Mouse (Mus musculus): ENCODE data around the gene Trim39. TPM values are rescaled to one million over a fixed set of nuclear protein-coding genes. Genes with fewer than 3 reads are reported as not detected.
A peak's percentile ranks its signal among the peaks of the same experiment; 100 is the strongest.
"Not testable (repeated sequence)": the region's sequence is repeated elsewhere in the genome, so short reads cannot be mapped to it uniquely, and the experiment has no call there.

The Trim39 gene
- polyA plus RNA-seq (2016; fragmentation: Nextera tagmentation; extraction: Ambion mirVana) = 22.2 and 23.3 TPM in 2 replicates

GRCm38 (mm10) chr17:36271586-36272256, at the start of gene Trim39:
Trim39 (minus strand) TSS chr17:36272247.
- H3K27me3 ChIP-seq = no peaks in the 10 kb centered on the region
- H3K9me3 ChIP-seq = no peaks in the 10 kb centered on the region
- WGBS = 1% methylated on average over 41 of the region's 43 CpGs
- peaks cover 35% of the 10 kb centered on the region for H3K4me1 ChIP-seq
- peak within 1 kb of the TSS; percentile 93 for H3K4me2 ChIP-seq
- H3K27ac ChIP-seq = peak within 1 kb of the TSS; percentile 94
- H3K4me3 ChIP-seq (replicated peaks) = peak within 1 kb of the TSS; percentile 92
- peak; percentile 81 for ATAC-seq (ENCODE audit: low FRiP score)
- peak within 1 kb of the TSS; percentile 93 for H3K9ac ChIP-seq
- H3K36me3 ChIP-seq (replicated peaks) = peaks cover 20% of the 10 kb centered on the region

- whole genome bisulfite sequencing = 22% methylated on average over 5 of the region's 5 CpGs
- H3K4me3 ChIP-seq (replicated peaks) = peak overlapping the region; percentile 54
- peak overlapping the region; percentile 82 for H3K27ac ChIP-seq
- ATAC-seq (ENCODE audit: low FRiP score) = peak; percentile 59; the same call in 1 of the 2 replicates
- H3K36me3 ChIP-seq (replicated peaks) = no peaks in the 10 kb centered on the region
- peaks cover 6% of the 10 kb centered on the region; the same call in 1 of the 2 replicates for H3K27me3 ChIP-seq
- H3K4me1 ChIP-seq = peaks cover 6% of the 10 kb centered on the region
- no peaks in the 10 kb centered on the region for H3K9me3 ChIP-seq
- peak overlapping the region; percentile 68 for H3K4me2 ChIP-seq
- H3K9ac ChIP-seq = no peak overlapping the region
Observed at GRCm38 (mm10) chr17:36315689-36316253, 43.7 kb upstream of the Trim39 start.

GRCm38 (mm10) chr17:36315041-36315688, 43.1 kb upstream of the Trim39 start:
- H3K9ac ChIP-seq = peak overlapping the region; percentile 47; the same call in 1 of the 2 replicates
- peak overlapping the region; percentile 82 for H3K27ac ChIP-seq
- no peaks in the 10 kb centered on the region for H3K36me3 ChIP-seq (replicated peaks)
- peak; percentile 84 for ATAC-seq (ENCODE audit: low FRiP score)
- no peaks in the 10 kb centered on the region for H3K9me3 ChIP-seq
- H3K4me2 ChIP-seq = peak overlapping the region; percentile 68
- peaks cover 6% of the 10 kb centered on the region for H3K4me1 ChIP-seq
- H3K27me3 ChIP-seq = peaks cover 6% of the 10 kb centered on the region; the same call in 1 of the 2 replicates
- peak overlapping the region; percentile 54 for H3K4me3 ChIP-seq (replicated peaks)
- WGBS = under 1% methylated on average over 19 of the region's 19 CpGs

GRCm38 (mm10) chr17:36314511-36314910, 42.5 kb upstream of the Trim39 start:
- peak overlapping the region; percentile 82; the same call in 1 of the 2 replicates for H3K27ac ChIP-seq
- H3K4me3 ChIP-seq (replicated peaks) = peak overlapping the region; percentile 54
- H3K27me3 ChIP-seq = peaks cover 4% of the 10 kb centered on the region; the same call in 1 of the 2 replicates
- under 1% methylated on average over 9 of the region's 9 CpGs for WGBS
- peaks cover 6% of the 10 kb centered on the region for H3K4me1 ChIP-seq
- ATAC-seq (ENCODE audit: low FRiP score) = peak; percentile 63
- no peak overlapping the region for H3K9ac ChIP-seq
- no peaks in the 10 kb centered on the region for H3K9me3 ChIP-seq
- H3K36me3 ChIP-seq (replicated peaks) = no peaks in the 10 kb centered on the region
- H3K4me2 ChIP-seq = peak overlapping the region; percentile 68

GRCm38 (mm10) chr17:36309293-36309692, 37.2 kb upstream of the Trim39 start:
- Histone ChIP-seq H3K9me3 (no peaks in the 10 kb centered on the region), H3K9ac (no peak overlapping the region), H3K27ac (no peak overlapping the region), H3K4me1 (no peaks in the 10 kb centered on the region), H3K27me3 (no peaks in the 10 kb centered on the region), H3K36me3 (replicated peaks) (no peaks in the 10 kb centered on the region), H3K4me2 (no peak overlapping the region), H3K4me3 (replicated peaks) (no peak overlapping the region)
- WGBS = 32% methylated on average over 1 of the region's 1 CpGs
- no peak for ATAC-seq (ENCODE audit: low FRiP score)

- WGBS = 1% methylated on average over 3 of the region's 3 CpGs
- ATAC-seq (ENCODE audit: low FRiP score) = peak; percentile 57; the same call in 1 of the 2 replicates
- not testable (repeated sequence) for H3K4me2 ChIP-seq
Observed at GRCm38 (mm10) chr17:36308855-36309254, 36.8 kb upstream of the Trim39 start.

GRCm38 (mm10) chr17:36286390-36286789, 14.3 kb upstream of the Trim39 start, which contains the start of gene H2-M10.2:
H2-M10.2 (minus strand) TSS chr17:36286490.
- peaks cover 18% of the 10 kb centered on the region for H3K36me3 ChIP-seq (replicated peaks)
- no peak for ATAC-seq (ENCODE audit: low FRiP score)
- H3K27me3 ChIP-seq = no peaks in the 10 kb centered on the region
- H3K27ac ChIP-seq = no peak within 1 kb of the TSS
- H3K9ac ChIP-seq = no peak within 1 kb of the TSS
- 98% methylated on average over 2 of the region's 2 CpGs for WGBS
- no peak within 1 kb of the TSS for H3K4me3 ChIP-seq (replicated peaks)
- no peaks in the 10 kb centered on the region for H3K9me3 ChIP-seq
- no peaks in the 10 kb centered on the region for H3K4me1 ChIP-seq
- no peak within 1 kb of the TSS for H3K4me2 ChIP-seq

More at GRCm38 (mm10) chr17:36308855-36309254, 36.8 kb upstream of the Trim39 start:
- H3K9ac ChIP-seq; H3K9me3 ChIP-seq; H3K4me1 ChIP-seq; H3K4me3 ChIP-seq (replicated peaks); H3K36me3 ChIP-seq (replicated peaks); H3K27me3 ChIP-seq; H3K27ac ChIP-seq: not testable (repeated sequence)

- H3K36me3 ChIP-seq (replicated peaks) = peaks cover 42% of the 10 kb centered on the region
- WGBS = 92% methylated on average over 4 of the region's 4 CpGs
- no peak overlapping the region for H3K4me2 ChIP-seq
Observed at GRCm38 (mm10) chr17:36281521-36282245, 9.6 kb upstream of the Trim39 start.

GRCm38 (mm10) chr17:36274776-36275175, 2.7 kb upstream of the Trim39 start:
- no peak overlapping the region for H3K4me3 ChIP-seq (replicated peaks)
- no peak for ATAC-seq (ENCODE audit: low FRiP score)
- H3K36me3 ChIP-seq (replicated peaks) = peaks cover 16% of the 10 kb centered on the region
- WGBS = 92% methylated on average over 4 of the region's 4 CpGs
- no peak overlapping the region for H3K9ac ChIP-seq
- no peak overlapping the region for H3K27ac ChIP-seq
- no peaks in the 10 kb centered on the region for H3K9me3 ChIP-seq
- no peaks in the 10 kb centered on the region for H3K27me3 ChIP-seq
- no peak overlapping the region for H3K4me2 ChIP-seq
- H3K4me1 ChIP-seq = peaks cover 33% of the 10 kb centered on the region

More at GRCm38 (mm10) chr17:36281521-36282245, 9.6 kb upstream of the Trim39 start:
- Histone ChIP-seq H3K27ac (no peak overlapping the region), H3K4me3 (replicated peaks) (no peak overlapping the region), H3K9ac (no peak overlapping the region), H3K9me3 (no peaks in the 10 kb centered on the region), H3K4me1 (no peaks in the 10 kb centered on the region), H3K27me3 (no peaks in the 10 kb centered on the region)
- ATAC-seq (ENCODE audit: low FRiP score) = no peak

- WGBS = 94% methylated on average over 4 of the region's 4 CpGs
- Histone ChIP-seq H3K4me3 (replicated peaks) (no peak overlapping the region), H3K27ac (no peak overlapping the region), H3K27me3 (no peaks in the 10 kb centered on the region), H3K9ac (no peak overlapping the region), H3K4me2 (no peak overlapping the region), H3K9me3 (no peaks in the 10 kb centered on the region), H3K4me1 (peaks cover 35% of the 10 kb centered on the region), H3K36me3 (replicated peaks) (peaks cover 13% of the 10 kb centered on the region)
- no peak for ATAC-seq (ENCODE audit: low FRiP score)
Observed at GRCm38 (mm10) chr17:36273796-36274195, 1.7 kb upstream of the Trim39 start.

- Histone ChIP-seq H3K9me3 (no peaks in the 10 kb centered on the region), H3K36me3 (replicated peaks) (peaks cover 10% of the 10 kb centered on the region), H3K27me3 (no peaks in the 10 kb centered on the region), H3K9ac (peak overlapping the region; percentile 93; the same call in 1 of the 2 replicates), H3K27ac (no peak overlapping the region), H3K4me3 (replicated peaks) (peak overlapping the region; percentile 92), H3K4me1 (peaks cover 35% of the 10 kb centered on the region), H3K4me2 (peak overlapping the region; percentile 93)
- no peak for ATAC-seq (ENCODE audit: low FRiP score)
- WGBS = 86% methylated on average over 9 of the region's 9 CpGs
Observed at GRCm38 (mm10) chr17:36272643-36273366, 758 bp upstream of the Trim39 start.
